Mouse (Mus musculus): ENCODE measurements around the gene P2rx3. TPM values are rescaled to one million over a fixed set of nuclear protein-coding genes. Genes with fewer than 3 reads are reported as not detected.

The P2rx3 gene
- total and polyA plus RNA-seq, 3 experiments: 2.2 to 7.1 (median 3.7) TPM

DNA sequence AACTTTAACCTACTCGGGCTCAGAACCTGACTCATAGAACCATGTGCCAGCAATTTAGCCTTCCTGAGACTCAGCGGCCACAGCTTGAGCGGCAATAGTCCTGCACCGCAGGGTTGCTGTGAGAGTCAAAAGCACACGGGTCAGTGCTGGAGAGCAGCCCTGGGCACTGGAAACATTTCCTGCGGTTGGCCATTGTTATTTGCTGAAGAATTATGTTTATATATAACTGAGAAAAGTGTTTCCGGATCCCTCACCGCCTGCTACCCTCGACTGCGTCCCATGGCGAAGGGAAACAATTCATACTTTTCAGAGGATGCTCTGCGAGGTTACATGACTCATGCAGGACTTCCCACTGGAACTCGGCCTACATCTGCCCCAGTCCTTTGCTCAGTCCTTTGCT is 35.8 kb downstream of the P2rx3 start:
- Histone ChIP-seq H3K36me3 (replicated peaks in 1 of 2; ENCODE audit: control insufficient read depth in 1 of 2, insufficient read depth in 1 of 2, low read length in 1 of 2) (peaks cover 0 to 8% of the 10 kb centered on the region in 2 experiments), H3K9me3 (replicated peaks; ENCODE audit: low read length) (no peaks in the 10 kb centered on the region), H3K4me2 (ENCODE audit: insufficient read depth, low read depth, poor library complexity, severe bottlenecking) (no peak overlapping the region), H3K79me2 (replicated peaks; ENCODE audit: control insufficient read depth, extremely low read depth, insufficient read depth, poor library complexity, severe bottlenecking) (no peaks in the 10 kb centered on the region), H3K9ac (ENCODE audit: insufficient read depth, low read depth) (no peak overlapping the region), H3K27me3 (replicated peaks) (no peaks in the 10 kb centered on the region), H3K4me1 (ENCODE audit: control insufficient read depth in 1 of 2, insufficient read depth in 2 of 2) (peaks cover 0 to 19% of the 10 kb centered on the region in 2 experiments; a peak in 2 of 4 replicates), H3K4me3 (replicated peaks in 1 of 3; ENCODE audit: low read depth in 2 of 3, low read length in 2 of 3, poor library complexity in 1 of 3) (no peak overlapping the region), H3K27ac (ENCODE audit: insufficient read depth, low read depth) (no peak overlapping the region)
- dilution Hi-C loops (cut with MboI; ENCODE audit: extremely low pct_ligation_motif_present, extremely low pct_unique_long_range_greater_than_20kb, low sequenced_read_pairs): no loop called here
- TF ChIP-seq NELFE (IDR thresholded peaks at IDR 0.05; ENCODE audit: low read depth, low read length): no peak
- no peak for TF ChIP-seq HCFC1 (IDR thresholded peaks at IDR 0.05; ENCODE audit: low read depth, low read length)
- DNase-seq (ENCODE audit: extremely low read depth): no peak
- in situ Hi-C loops (cut with MboI; ENCODE audit: low pct_ligation_motif_present, low pct_unique_long_range_greater_than_20kb, low sequenced_read_pairs): loop anchor here (5.0 kb wide), 1 partner anchor 39 kb away; no protein-coding TSS in a partner anchor

DNA sequence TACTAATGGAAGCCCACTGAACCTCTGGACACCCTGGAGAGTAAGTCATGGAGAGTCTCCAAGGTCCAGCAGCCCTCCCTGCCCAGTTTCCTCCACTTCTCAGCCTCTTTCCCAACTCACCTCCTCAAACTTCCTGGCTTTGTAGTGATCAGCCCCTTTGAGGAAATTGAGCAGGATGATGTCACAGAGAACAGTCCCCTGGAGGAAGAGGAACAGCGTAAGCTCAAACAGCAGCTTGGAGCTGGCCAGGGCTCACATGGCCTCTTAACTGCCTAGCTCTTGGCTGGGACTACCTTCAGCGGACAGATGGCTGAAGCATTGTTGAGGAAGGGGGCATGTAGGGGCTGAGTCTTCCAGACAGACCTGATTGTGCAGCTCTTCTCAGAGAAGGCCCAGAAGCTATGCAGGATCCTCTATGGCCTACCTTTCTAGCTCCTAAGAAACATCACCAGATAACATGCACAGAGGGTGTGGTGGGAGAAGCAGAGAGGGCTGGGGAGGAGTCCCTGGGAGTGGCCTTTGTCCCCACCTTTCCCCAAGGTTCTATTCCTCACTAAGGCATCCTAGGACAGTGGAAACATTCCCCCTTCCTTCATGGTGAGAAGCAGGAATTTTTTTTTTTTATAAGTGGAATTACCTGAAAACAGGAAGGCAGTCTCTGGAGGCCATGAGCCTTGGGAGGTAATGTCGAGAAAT is 37.6 kb downstream of the P2rx3 start:
- no peak for DNase-seq (ENCODE audit: extremely low read depth)

DNA sequence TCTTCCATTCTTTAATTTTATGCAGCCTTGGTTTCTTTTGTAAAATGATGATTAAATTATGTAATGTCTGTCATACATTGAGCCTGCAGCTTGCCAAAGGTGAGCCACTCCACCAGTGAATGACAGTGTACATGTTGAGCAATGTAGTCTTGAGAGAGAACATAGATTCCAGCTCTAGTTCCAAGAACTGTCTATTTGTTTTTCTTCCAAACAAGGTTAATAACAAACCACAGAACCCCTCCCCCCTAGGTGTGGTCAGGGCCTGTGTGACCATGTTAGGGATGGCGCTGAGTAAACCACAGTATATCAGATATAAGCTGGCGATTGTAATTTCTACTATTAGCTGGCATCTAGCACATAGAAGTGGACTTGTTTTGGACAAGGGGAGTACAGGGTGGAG is 40.9 kb downstream of the P2rx3 start:
- dilution Hi-C loops (cut with MboI; ENCODE audit: extremely low pct_ligation_motif_present, extremely low pct_unique_long_range_greater_than_20kb, low sequenced_read_pairs): no loop called here
- no peak for DNase-seq (ENCODE audit: extremely low read depth)
- in situ Hi-C loops (cut with MboI; ENCODE audit: low pct_ligation_motif_present, low pct_unique_long_range_greater_than_20kb, low sequenced_read_pairs): no loop called here

More for the DNA sequence above, 37.6 kb downstream of the P2rx3 start:
- no peaks in the 10 kb centered on the region for H3K9me3 ChIP-seq (replicated peaks; ENCODE audit: low read length)
- no peaks in the 10 kb centered on the region for H3K79me2 ChIP-seq (replicated peaks; ENCODE audit: control insufficient read depth, extremely low read depth, insufficient read depth, poor library complexity, severe bottlenecking)
- H3K4me1 ChIP-seq (ENCODE audit: control insufficient read depth in 1 of 2, insufficient read depth in 2 of 2): peaks cover 0 to 29% of the 10 kb centered on the region in 2 experiments; a peak in 2 of 4 replicates
- in situ Hi-C loops (cut with MboI; ENCODE audit: low pct_ligation_motif_present, low pct_unique_long_range_greater_than_20kb, low sequenced_read_pairs): loop anchor here (5.0 kb wide), 1 partner anchor 37 kb away; no protein-coding TSS in a partner anchor
- no peak overlapping the region for H3K9ac ChIP-seq (ENCODE audit: insufficient read depth, low read depth)
- no peak for TF ChIP-seq MYC (IDR thresholded peaks at IDR 0.05; ENCODE audit: low read depth, low read length)
- no peaks in the 10 kb centered on the region for H3K27me3 ChIP-seq (replicated peaks)
- H3K27ac ChIP-seq (ENCODE audit: insufficient read depth, low read depth): no peak overlapping the region
- H3K36me3 ChIP-seq (replicated peaks in 1 of 2; ENCODE audit: control insufficient read depth in 1 of 2, insufficient read depth in 1 of 2, low read length in 1 of 2): peaks cover 0 to 8% of the 10 kb centered on the region in 2 experiments
- no peak overlapping the region for H3K4me3 ChIP-seq (replicated peaks in 1 of 3; ENCODE audit: low read depth in 2 of 3, low read length in 2 of 3, poor library complexity in 1 of 3)
- H3K4me2 ChIP-seq (ENCODE audit: insufficient read depth, low read depth, poor library complexity, severe bottlenecking): no peak overlapping the region
- dilution Hi-C loops (cut with MboI; ENCODE audit: extremely low pct_ligation_motif_present, extremely low pct_unique_long_range_greater_than_20kb, low sequenced_read_pairs): no loop called here

More for the DNA sequence above, 40.9 kb downstream of the P2rx3 start:
- Histone ChIP-seq H3K9me3 (replicated peaks; ENCODE audit: low read length) (no peaks in the 10 kb centered on the region), H3K36me3 (replicated peaks in 1 of 2; ENCODE audit: control insufficient read depth in 1 of 2, insufficient read depth in 1 of 2, low read length in 1 of 2) (peaks cover 0 to 5% of the 10 kb centered on the region in 2 experiments), H3K27me3 (replicated peaks) (no peaks in the 10 kb centered on the region), H3K4me2 (ENCODE audit: insufficient read depth, low read depth, poor library complexity, severe bottlenecking) (no peak overlapping the region), H3K4me1 (ENCODE audit: control insufficient read depth in 1 of 2, insufficient read depth in 2 of 2) (peaks cover 0 to 19% of the 10 kb centered on the region in 2 experiments; a peak in 1 of 4 replicates), H3K9ac (ENCODE audit: insufficient read depth, low read depth) (no peak overlapping the region), H3K79me2 (replicated peaks; ENCODE audit: control insufficient read depth, extremely low read depth, insufficient read depth, poor library complexity, severe bottlenecking) (no peaks in the 10 kb centered on the region), H3K4me3 (replicated peaks in 1 of 3; ENCODE audit: low read depth in 2 of 3, low read length in 2 of 3, poor library complexity in 1 of 3) (no peak overlapping the region), H3K27ac (ENCODE audit: insufficient read depth, low read depth) (no peak overlapping the region)
- no peak for TF ChIP-seq ZMIZ1 (IDR thresholded peaks at IDR 0.05; ENCODE audit: low read depth, low read length)
- TF ChIP-seq CHD2 (IDR thresholded peaks at IDR 0.05; ENCODE audit: low read length): no peak
- TF ChIP-seq USF2 (conservative IDR thresholded peaks at IDR 0.05; ENCODE audit: low read depth, low read length): no peak
- TF ChIP-seq RCOR1 (conservative IDR thresholded peaks at IDR 0.05; ENCODE audit: low read depth, low read length): no peak
- no peak for TF ChIP-seq RAD21 (IDR thresholded peaks at IDR 0.05; ENCODE audit: low read depth, low read length)
